Mouse (Mus musculus): Measurements from ENCODE around the gene Olfr1157.

Olfr1157 gene

GRCm38 (mm10) chr2:87968199-87968598, at the start of gene Olfr1157:
Gene Olfr1157, minus strand, starts transcription at chr2:87968299.
- no peak for DNase-seq

GRCm38 (mm10) chr2:88007515-88008318, 39.6 kb upstream of the Olfr1157 start, which contains the start of gene Olfr1160:
Gene Olfr1160, minus strand, starts transcription at chr2:88008268.
- DNase-seq: no peak

- no peak for DNase-seq
These were observed 21.7 kb upstream of the Olfr1157 start, which contains the start of gene Olfr1158 for GRCm38 (mm10) chr2:87989813-87990212. Gene Olfr1158, plus strand, starts transcription at chr2:87990113.

GRCm38 (mm10) chr2:87974563-87974962, 6.5 kb upstream of the Olfr1157 start, which contains the start of gene Olfr74:
Gene Olfr74, minus strand, starts transcription at chr2:87974663.
- DNase-seq: no peak

- DNase-seq: no peak
These were observed 15.1 kb downstream of the Olfr1157 start, which contains the start of gene Olfr1156 for GRCm38 (mm10) chr2:87953000-87953399. Gene Olfr1156, minus strand, starts transcription at chr2:87953100.

GRCm38 (mm10) chr2:87945037-87945436, 23.1 kb downstream of the Olfr1157 start, which contains the start of gene Olfr1155:
Gene Olfr1155, minus strand, starts transcription at chr2:87945137.
- no peak for DNase-seq
